Mouse (Mus musculus) heart, postnatal 0 days (tissue): ENCODE data around the gene Abcb4. TPM values are rescaled to one million over a fixed set of nuclear protein-coding genes. Genes with fewer than 3 reads are reported as not detected.

ENCODE experiments used
- ATAC-seq: fragments of 200-750 bp; cut with Nextera tagmentation; 2 replicates; pipeline ENCODE4 v1.8.0; 2017; ENCODE audit warnings: low read depth, moderate number of reproducible peaks, moderate library complexity; ENCODE audit not compliant: insufficient read depth
- DNase-seq: peaks from one replicate; pipeline ENCODE4 v3.0.0-alpha.2; 2016; ENCODE audit warnings: low spot score
- H3K27ac ChIP-seq: fragments of 300-500 bp; sonication (generic); 2 replicates; pipeline ENCODE4 v1.5.1; 2014; ENCODE audit warnings: low read depth, mild to moderate bottlenecking
- H3K27me3 ChIP-seq: fragments of 300-500 bp; sonication (generic); 2 replicates; pipeline ENCODE4 v1.6.1; 2014; ENCODE audit warnings: low read length, mixed read lengths; ENCODE audit not compliant: control insufficient read depth, insufficient read depth
- H3K36me3 ChIP-seq: fragments of 300-500 bp; sonication (generic); replicated peaks from 2 replicates; pipeline ENCODE4 v1.6.1; 2014; ENCODE audit warnings: low read length, mixed read lengths; ENCODE audit not compliant: control insufficient read depth, insufficient read depth
- H3K4me1 ChIP-seq: fragments of 300-500 bp; sonication (generic); 2 replicates; pipeline ENCODE4 v1.6.1; 2014; ENCODE audit warnings: antibody characterized with exemption; ENCODE audit not compliant: control insufficient read depth, insufficient read depth
- H3K4me2 ChIP-seq: fragments of 300-500 bp; sonication (generic); 2 replicates; pipeline ENCODE4 v1.6.1; 2014; ENCODE audit warnings: low read depth, mild to moderate bottlenecking, low read length, moderate library complexity
- H3K4me3 ChIP-seq: fragments of 300-500 bp; sonication (generic); 2 replicates; pipeline ENCODE4 v1.5.1; 2014; ENCODE audit warnings: low read depth, low read length
- H3K9ac ChIP-seq: fragments of 300-500 bp; sonication (generic); replicated peaks from 2 replicates; pipeline ENCODE4 v1.6.1; 2014; ENCODE audit warnings: low read depth, low read length, mixed read lengths
- H3K9me3 ChIP-seq: fragments of 300-500 bp; sonication (generic); replicated peaks from 2 replicates; pipeline ENCODE4 v1.6.1; 2016; ENCODE audit warnings: low read length; ENCODE audit not compliant: control insufficient read depth
- CTCF ChIP-seq: IDR thresholded peaks from 2 replicates; pipeline ENCODE4 v1.5.1; 2016; ENCODE audit warnings: antibody characterized with exemption, control low read depth, low read depth
- EP300 ChIP-seq: IDR thresholded peaks from 2 replicates; pipeline ENCODE4 v1.6.1; 2016; ENCODE audit warnings: antibody characterized with exemption, low read depth
- WGBS: fragments of 180-500 bp; shearing (Covaris S2); extraction: QIAGEN DNeasy Blood & Tissue Kit; methylation state at CpG from one replicate; pipeline ENCODE4 v1.1.7; 2014; 5-methylcytosine and 5-hydroxymethylcytosine counted together
- polyA plus RNA-seq: library from polyadenylated mRNA; unstranded; fragments of >200 nt; fragmentation: Nextera tagmentation; extraction: Ambion mirVana; gene quantifications from 2 replicates; pipeline ENCODE4 v1.2.1, GENCODE M21; 2015
- total RNA-seq: library from RNA; depleted of rRNA; stranded (reverse); fragments of >200 nt; gene quantifications from 2 replicates; pipeline ENCODE4 v1.2.3, GENCODE M21; 2014; ENCODE audit warnings: low replicate concordance

Gene Abcb4
- total and polyA plus RNA-seq, 2 experiments from 2014 or later: 0.63 TPM; not detected in 1

DNA sequence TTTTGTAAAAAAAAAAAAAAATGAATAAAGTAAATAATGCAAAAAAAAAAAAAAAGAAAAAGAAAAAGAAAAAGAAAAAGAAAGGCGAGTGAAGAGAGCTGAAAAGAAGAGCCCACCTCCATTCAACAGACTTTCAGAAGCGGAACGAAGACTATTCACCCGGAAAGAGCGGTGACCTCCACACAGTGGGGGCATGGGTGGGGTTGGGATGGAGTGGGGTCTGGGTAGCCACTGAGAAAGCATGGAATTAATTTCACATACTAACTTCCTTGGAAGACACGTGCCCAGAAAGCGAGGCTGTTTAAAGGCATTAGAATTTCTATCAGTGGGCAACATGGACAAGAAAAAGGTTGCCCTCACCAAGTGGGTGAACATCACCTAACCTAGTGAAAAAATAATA is 78.8 kb downstream of the Abcb4 start:
- WGBS: 96% methylated on average over 7 of the region's 7 CpGs
- H3K36me3 ChIP-seq: peaks cover 68% of the 10 kb centered on the region
- no peak for ATAC-seq

DNA sequence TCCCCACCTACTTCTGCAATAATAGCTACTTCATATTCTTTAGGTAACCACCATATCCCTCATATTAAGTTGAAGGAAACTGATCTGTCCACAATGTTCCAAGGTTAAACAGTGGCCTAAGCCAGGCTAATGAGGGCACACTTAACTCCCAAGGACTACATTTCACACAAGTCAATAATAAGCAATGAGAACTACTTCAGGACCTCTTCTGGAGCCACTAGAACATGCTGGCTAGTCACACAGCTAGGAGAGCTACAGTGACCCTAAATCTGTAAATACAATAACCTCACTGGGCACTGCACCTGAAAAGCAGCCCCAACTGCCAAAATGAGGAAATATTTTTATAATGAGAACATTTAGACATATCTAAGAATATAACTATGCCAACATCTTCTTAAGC is 81.2 kb downstream of the Abcb4 start:
- H3K4me1 ChIP-seq: no peaks in the 10 kb centered on the region
- H3K27ac ChIP-seq: no peak overlapping the region
- DNase-seq (no peak), ATAC-seq (no peak)
- no peaks in the 10 kb centered on the region for H3K27me3 ChIP-seq
- no peak for TF ChIP-seq EP300
- TF ChIP-seq CTCF: no peak
- H3K4me2 ChIP-seq: no peak overlapping the region
- no peaks in the 10 kb centered on the region for H3K9me3 ChIP-seq
- H3K4me3 ChIP-seq: no peak overlapping the region
- peaks cover 58% of the 10 kb centered on the region for H3K36me3 ChIP-seq
- no peak overlapping the region for H3K9ac ChIP-seq

More for the DNA sequence above, 78.8 kb downstream of the Abcb4 start:
- no peak overlapping the region for H3K9ac ChIP-seq
- TF ChIP-seq EP300 (no peak), CTCF (no peak)
- H3K27me3 ChIP-seq: no peaks in the 10 kb centered on the region
- no peaks in the 10 kb centered on the region for H3K4me1 ChIP-seq
- no peak overlapping the region for H3K4me2 ChIP-seq
- no peak overlapping the region for H3K4me3 ChIP-seq
- H3K9me3 ChIP-seq: no peaks in the 10 kb centered on the region
- no peak overlapping the region for H3K27ac ChIP-seq
- no peak for DNase-seq

DNA sequence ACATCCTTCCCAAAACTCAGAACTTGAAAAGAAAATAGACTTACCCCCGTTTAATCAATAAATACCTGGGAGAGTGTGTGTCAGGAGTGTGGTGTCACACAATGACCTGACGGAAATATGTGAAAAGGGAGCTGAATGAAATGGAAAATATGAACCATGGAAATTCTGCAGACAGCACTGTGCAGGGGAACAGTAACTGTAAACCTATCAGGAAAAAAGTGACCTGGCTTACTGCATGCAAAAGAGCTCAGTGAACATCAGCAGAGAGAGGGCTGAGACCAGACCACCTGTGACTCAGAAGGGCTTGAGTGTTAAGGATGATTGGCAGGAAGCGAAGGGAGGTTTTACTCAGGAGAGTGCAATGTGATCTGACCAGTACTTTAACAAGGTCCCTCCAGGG is 92.0 kb downstream of the Abcb4 start:
- ATAC-seq (no peak), DNase-seq (no peak)
- TF ChIP-seq EP300 (no peak), CTCF (no peak)
- Histone ChIP-seq H3K4me1 (no peaks in the 10 kb centered on the region), H3K27me3 (no peaks in the 10 kb centered on the region), H3K27ac (no peak overlapping the region), H3K4me2 (no peak overlapping the region), H3K9me3 (no peaks in the 10 kb centered on the region), H3K4me3 (no peak overlapping the region), H3K36me3 (peaks cover 59% of the 10 kb centered on the region), H3K9ac (no peak overlapping the region)
- WGBS: 80% methylated on average over 3 of the region's 3 CpGs

DNA sequence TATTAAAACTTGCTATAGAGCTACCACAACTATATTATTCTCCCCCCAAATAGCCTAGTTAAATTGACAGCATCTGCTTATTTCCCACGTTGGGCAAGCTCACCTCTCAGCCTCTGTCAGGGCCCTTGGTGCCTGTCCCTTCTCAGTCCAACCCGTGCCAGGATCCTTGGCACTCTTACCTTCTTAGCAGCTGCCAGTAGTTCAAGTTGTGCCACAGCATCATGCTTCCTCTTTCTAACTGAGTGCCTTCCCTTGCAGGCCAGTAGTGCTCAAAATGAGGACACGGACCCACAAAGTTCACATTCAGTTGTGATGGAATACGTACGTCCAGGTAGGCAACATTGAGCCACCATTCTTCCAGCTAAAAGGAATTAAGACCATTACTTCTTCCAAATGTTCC is 94.4 kb downstream of the Abcb4 start:
- peaks cover 62% of the 10 kb centered on the region for H3K36me3 ChIP-seq
- TF ChIP-seq EP300: no peak
- no peak for TF ChIP-seq CTCF

DNA sequence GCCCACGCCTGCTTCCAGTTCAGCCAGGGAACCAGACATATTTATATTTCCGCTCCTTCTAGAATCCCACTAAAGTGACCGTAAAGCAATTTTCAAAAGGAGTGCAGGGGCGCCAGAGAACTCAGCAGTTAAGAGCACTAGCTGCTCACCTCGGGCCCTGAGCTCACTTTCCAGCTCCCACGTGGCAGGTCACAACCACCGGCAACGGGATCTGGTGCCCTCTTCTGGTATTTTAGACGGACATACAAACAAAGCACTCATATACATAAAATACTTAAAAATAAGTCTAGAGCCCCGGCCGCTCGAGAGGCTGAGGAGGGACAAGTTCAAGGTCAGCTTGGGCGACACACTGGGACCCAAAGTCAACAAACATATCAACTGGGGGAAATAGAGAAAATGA is 97.0 kb downstream of the Abcb4 start:
- Histone ChIP-seq H3K4me2 (no peak overlapping the region), H3K36me3 (peaks cover 59% of the 10 kb centered on the region), H3K9me3 (no peaks in the 10 kb centered on the region), H3K27me3 (no peaks in the 10 kb centered on the region), H3K4me3 (no peak overlapping the region), H3K27ac (no peak overlapping the region), H3K4me1 (no peaks in the 10 kb centered on the region), H3K9ac (no peak overlapping the region)
- WGBS: 87% methylated on average over 13 of the region's 13 CpGs
- TF ChIP-seq EP300 (no peak), CTCF (no peak)
- ATAC-seq (no peak), DNase-seq (no peak)

More for the DNA sequence above, 94.4 kb downstream of the Abcb4 start:
- Histone ChIP-seq H3K27me3 (no peaks in the 10 kb centered on the region), H3K27ac (no peak overlapping the region), H3K4me2 (no peak overlapping the region), H3K4me3 (no peak overlapping the region), H3K9me3 (no peaks in the 10 kb centered on the region), H3K4me1 (no peaks in the 10 kb centered on the region), H3K9ac (no peak overlapping the region)
- ATAC-seq (no peak), DNase-seq (no peak)
- 90% methylated on average over 5 of the region's 5 CpGs for WGBS

DNA sequence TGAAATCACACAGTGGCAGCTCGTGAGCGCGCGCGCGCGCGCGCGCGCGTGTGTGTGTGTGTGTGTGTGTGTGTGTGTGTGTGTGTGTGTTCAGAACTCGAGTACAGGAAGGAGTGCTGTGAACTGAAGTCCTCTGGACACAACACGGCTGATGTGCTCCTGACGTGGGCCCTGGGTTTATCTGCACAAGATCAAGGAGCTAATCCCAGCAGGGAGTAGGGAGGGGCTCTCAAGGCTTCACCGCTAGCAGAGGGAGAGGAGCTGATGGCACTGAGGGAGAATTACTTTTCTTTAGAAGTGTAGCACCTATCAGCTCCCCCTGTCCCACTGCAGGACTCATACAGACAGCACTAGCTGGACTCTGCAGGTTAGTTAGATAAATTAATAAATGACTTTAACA is 98.1 kb downstream of the Abcb4 start:
- TF ChIP-seq EP300: no peak
- no peak for TF ChIP-seq CTCF
- DNase-seq (no peak), ATAC-seq (no peak)
- Histone ChIP-seq H3K9ac (no peak overlapping the region), H3K4me1 (0 out of 2 replicates have a peak, but pooled peaks cover 4% of the 10 kb centered on the region), H3K4me3 (no peak overlapping the region), H3K4me2 (no peak overlapping the region), H3K27me3 (no peaks in the 10 kb centered on the region), H3K27ac (no peak overlapping the region), H3K36me3 (peaks cover 52% of the 10 kb centered on the region), H3K9me3 (no peaks in the 10 kb centered on the region)
- 85% methylated on average over 16 of the region's 16 CpGs for WGBS
